Mouse (Mus musculus) lung, postnatal 0 days (tissue): ENCODE measurements around the gene Cpeb3. TPM values are rescaled to one million over a fixed set of nuclear protein-coding genes. Genes with fewer than 3 reads are reported as not detected.

ENCODE experiments used
- ATAC-seq: fragments of 200-750 bp; cut with Nextera tagmentation; 2 replicates; pipeline ENCODE4 v1.8.0; 2017; ENCODE audit warnings: moderate library complexity
- DNase-seq: peaks from one replicate; pipeline ENCODE4 v3.0.0-alpha.2; 2016; ENCODE audit warnings: low spot score
- H3K27ac ChIP-seq: fragments of 300-500 bp; sonication (generic); 2 replicates; pipeline ENCODE4 v1.5.1; 2014; ENCODE audit warnings: antibody characterized with exemption, mild to moderate bottlenecking, low read length, mixed read lengths
- H3K27me3 ChIP-seq: fragments of 300-500 bp; sonication (generic); replicated peaks from 2 replicates; pipeline ENCODE4 v1.6.1; 2014; ENCODE audit warnings: low read length, mixed read lengths; ENCODE audit not compliant: insufficient read depth
- H3K36me3 ChIP-seq: fragments of 300-500 bp; sonication (generic); 2 replicates; pipeline ENCODE4 v1.6.1; 2014; ENCODE audit warnings: low read length, mixed read lengths; ENCODE audit not compliant: insufficient read depth
- H3K4me1 ChIP-seq: fragments of 300-500 bp; sonication (generic); 2 replicates; pipeline ENCODE4 v1.6.1; 2014; ENCODE audit warnings: antibody characterized with exemption, low read depth, low read length, mixed read lengths; ENCODE audit not compliant: insufficient read depth
- H3K4me2 ChIP-seq: fragments of 300-500 bp; sonication (generic); replicated peaks from 2 replicates; pipeline ENCODE4 v1.6.1; 2014; ENCODE audit warnings: low read depth, mild to moderate bottlenecking, low read length, moderate library complexity, mixed read lengths
- H3K4me3 ChIP-seq: fragments of 300-500 bp; sonication (generic); 2 replicates; pipeline ENCODE4 v1.5.1; 2014; ENCODE audit warnings: low read depth, low read length
- H3K9ac ChIP-seq: fragments of 300-500 bp; sonication (generic); replicated peaks from 2 replicates; pipeline ENCODE4 v1.6.1; 2014; ENCODE audit warnings: low read depth, mild to moderate bottlenecking
- H3K9me3 ChIP-seq: fragments of 300-500 bp; sonication (generic); 2 replicates; pipeline ENCODE4 v1.6.1; 2016; ENCODE audit warnings: low read length, mixed read lengths
- CTCF ChIP-seq: IDR thresholded peaks from 2 replicates; pipeline ENCODE4 v1.5.1; 2016; ENCODE audit warnings: antibody characterized with exemption, mild to moderate bottlenecking
- EP300 ChIP-seq: IDR thresholded peaks from 2 replicates; pipeline ENCODE4 v1.6.1; 2016; ENCODE audit warnings: antibody characterized with exemption, mild to moderate bottlenecking, control low read depth
- WGBS: fragments of 180-500 bp; shearing (Covaris S2); extraction: QIAGEN DNeasy Blood & Tissue Kit; methylation state at CpG from one replicate; pipeline ENCODE4 v1.1.7; 2014; 5-methylcytosine and 5-hydroxymethylcytosine counted together
- polyA plus RNA-seq: library from polyadenylated mRNA; unstranded; fragments of >200 nt; fragmentation: Nextera tagmentation; extraction: Ambion mirVana; gene quantifications from 2 replicates; pipeline ENCODE4 v1.2.1, GENCODE M21; 2015

The Cpeb3 gene
- polyA plus RNA-seq, 1 experiment from 2014 or later, result 1.3 TPM

- no peaks in the 10 kb centered on the region for H3K36me3 ChIP-seq
- H3K27ac ChIP-seq, result no peak overlapping the region
- no peaks in the 10 kb centered on the region for H3K27me3 ChIP-seq
- no peak overlapping the region for H3K4me3 ChIP-seq
- no peaks in the 10 kb centered on the region for H3K4me1 ChIP-seq
- WGBS, result 84% methylated on average over 4 of the region's 4 CpGs
- no peaks in the 10 kb centered on the region for H3K9me3 ChIP-seq
- ATAC-seq, result no peak
- DNase-seq, result no peak
- H3K4me2 ChIP-seq, result no peak overlapping the region
- TF ChIP-seq EP300, result no peak
- H3K9ac ChIP-seq, result no peak overlapping the region
Observed at GRCm38 (mm10) chr19:37133666-37134065, 74.7 kb downstream of the Cpeb3 start.

- no peaks in the 10 kb centered on the region for H3K27me3 ChIP-seq
- H3K4me3 ChIP-seq, result no peak overlapping the region
- H3K4me1 ChIP-seq, result no peaks in the 10 kb centered on the region
- no peaks in the 10 kb centered on the region for H3K9me3 ChIP-seq
- DNase-seq (no peak), ATAC-seq (no peak)
- no peaks in the 10 kb centered on the region for H3K36me3 ChIP-seq
- H3K27ac ChIP-seq, result no peak overlapping the region
- no peak overlapping the region for H3K9ac ChIP-seq
- WGBS, result 67% methylated on average over 1 of the region's 1 CpGs
- no peak for TF ChIP-seq EP300
- TF ChIP-seq CTCF, result no peak
- no peak overlapping the region for H3K4me2 ChIP-seq
Observed at GRCm38 (mm10) chr19:37131660-37132059, 76.7 kb downstream of the Cpeb3 start.

- Histone ChIP-seq H3K4me3 (no peak overlapping the region), H3K27me3 (no peaks in the 10 kb centered on the region), H3K9me3 (no peaks in the 10 kb centered on the region), H3K27ac (no peak overlapping the region), H3K9ac (no peak overlapping the region), H3K4me1 (no peaks in the 10 kb centered on the region), H3K4me2 (no peak overlapping the region), H3K36me3 (no peaks in the 10 kb centered on the region)
- 93% methylated on average over 4 of the region's 4 CpGs for WGBS
- DNase-seq (no peak), ATAC-seq (no peak)
- no peak for TF ChIP-seq EP300
- TF ChIP-seq CTCF, result no peak
Observed at GRCm38 (mm10) chr19:37128461-37128860, 79.9 kb downstream of the Cpeb3 start.

GRCm38 (mm10) chr19:37127018-37127567 lies 81.3 kb downstream of the Cpeb3 start:
- WGBS, result 60% methylated on average over 5 of the region's 5 CpGs
- H3K4me3 ChIP-seq, result no peak overlapping the region
- DNase-seq (no peak), ATAC-seq (no peak)
- H3K9ac ChIP-seq, result no peak overlapping the region
- no peaks in the 10 kb centered on the region for H3K9me3 ChIP-seq
- H3K27me3 ChIP-seq, result no peaks in the 10 kb centered on the region
- H3K4me1 ChIP-seq, result no peaks in the 10 kb centered on the region
- no peak overlapping the region for H3K27ac ChIP-seq
- no peak overlapping the region for H3K4me2 ChIP-seq
- TF ChIP-seq CTCF (no peak), EP300 (no peak)
- H3K36me3 ChIP-seq, result no peaks in the 10 kb centered on the region

- ATAC-seq (no peak), DNase-seq (no peak)
- no peak overlapping the region for H3K9ac ChIP-seq
- no peaks in the 10 kb centered on the region for H3K27me3 ChIP-seq
- H3K9me3 ChIP-seq, result no peaks in the 10 kb centered on the region
- no peak overlapping the region for H3K4me2 ChIP-seq
- TF ChIP-seq CTCF (no peak), EP300 (no peak)
- H3K4me1 ChIP-seq, result no peaks in the 10 kb centered on the region
- no peak overlapping the region for H3K4me3 ChIP-seq
- H3K27ac ChIP-seq, result no peak overlapping the region
- H3K36me3 ChIP-seq, result no peaks in the 10 kb centered on the region
Observed at GRCm38 (mm10) chr19:37124961-37125360, 83.4 kb downstream of the Cpeb3 start.

- DNase-seq, result no peak
- no peak overlapping the region for H3K27ac ChIP-seq
- H3K4me2 ChIP-seq, result no peak overlapping the region
- H3K36me3 ChIP-seq, result no peaks in the 10 kb centered on the region
- no peak for ATAC-seq
- no peaks in the 10 kb centered on the region for H3K27me3 ChIP-seq
- 43% methylated on average over 2 of the region's 2 CpGs for WGBS
- no peaks in the 10 kb centered on the region for H3K4me1 ChIP-seq
- H3K4me3 ChIP-seq, result no peak overlapping the region
- H3K9ac ChIP-seq, result no peak overlapping the region
- no peak for TF ChIP-seq CTCF
- no peak for TF ChIP-seq EP300
- no peaks in the 10 kb centered on the region for H3K9me3 ChIP-seq
Observed at GRCm38 (mm10) chr19:37119281-37119680, 89.1 kb downstream of the Cpeb3 start.

- no peak for TF ChIP-seq CTCF
- TF ChIP-seq EP300, result no peak
- DNase-seq (no peak), ATAC-seq (no peak)
- Histone ChIP-seq H3K9me3 (no peaks in the 10 kb centered on the region), H3K4me2 (no peak overlapping the region), H3K27ac (no peak overlapping the region), H3K36me3 (no peaks in the 10 kb centered on the region), H3K27me3 (no peaks in the 10 kb centered on the region), H3K4me1 (no peaks in the 10 kb centered on the region), H3K9ac (no peak overlapping the region), H3K4me3 (no peak overlapping the region)
- WGBS, result 92% methylated on average over 1 of the region's 1 CpGs
Observed at GRCm38 (mm10) chr19:37115824-37116223, 92.6 kb downstream of the Cpeb3 start.
